Mouse (Mus musculus) heart, adult 2 months (tissue): ENCODE measurements around the gene Dusp28.

Experiments
- CTCF ChIP-seq: fragments of 200-600 bp; IDR thresholded peaks from 2 replicates; pipeline ENCODE4 v1.8.1; 2022; ENCODE audit warnings: antibody characterized with exemption, mild to moderate bottlenecking, moderate library complexity
- POLR2A ChIP-seq: fragments of 200-500 bp; IDR thresholded peaks from 2 replicates; pipeline ENCODE4 v1.6.1; 2011; ENCODE audit warnings: mild to moderate bottlenecking, low read depth, low read length, control low read depth; ENCODE audit not compliant: insufficient read depth

DNA sequence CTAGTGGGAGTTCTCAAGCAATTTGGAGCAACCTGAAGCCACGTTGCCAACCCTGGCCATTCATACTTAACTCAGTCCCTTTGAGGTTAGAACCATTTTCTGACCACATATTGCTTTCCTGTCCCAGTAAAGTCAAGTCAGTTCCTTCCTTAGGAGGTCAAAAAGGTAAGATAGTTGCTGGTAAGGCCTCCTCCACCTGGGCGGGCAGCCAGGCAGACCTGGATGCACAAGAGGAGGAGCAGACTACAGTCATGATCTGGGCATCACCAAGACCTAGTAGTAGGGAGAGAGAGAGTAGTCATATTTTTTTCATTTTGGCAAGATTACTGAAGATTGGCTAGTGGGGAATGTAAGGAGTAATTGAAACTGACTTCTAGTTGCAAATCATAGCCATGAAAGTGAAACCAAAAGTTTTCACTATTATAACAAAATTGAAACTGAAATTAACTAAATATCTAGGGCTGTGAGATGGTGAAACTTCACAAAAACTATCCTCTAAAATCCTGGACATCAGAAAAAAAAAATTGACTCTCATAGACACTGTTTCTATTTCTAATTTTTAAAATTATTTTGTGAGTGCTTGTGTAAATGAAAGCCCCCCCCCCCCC lies 974 bp upstream of the Dusp28 start:
- TF ChIP-seq POLR2A (no peak), CTCF (no peak)
